Mouse (Mus musculus): ENCODE data around the gene Lrrc63. TPM values are rescaled to one million over a fixed set of nuclear protein-coding genes. Genes with fewer than 3 reads are reported as not detected.
A peak's percentile ranks its signal among the peaks of the same experiment; 100 is the strongest.
"Not testable (repeated sequence)": the region's sequence is repeated elsewhere in the genome, so short reads cannot be mapped to it uniquely, and the experiment has no call there.

Gene Lrrc63
- total RNA-seq (2021) = not detected
- long read RNA-seq, experiment 1 = 0 reads
- long read RNA-seq, experiment 2 = 0 reads

DNA sequence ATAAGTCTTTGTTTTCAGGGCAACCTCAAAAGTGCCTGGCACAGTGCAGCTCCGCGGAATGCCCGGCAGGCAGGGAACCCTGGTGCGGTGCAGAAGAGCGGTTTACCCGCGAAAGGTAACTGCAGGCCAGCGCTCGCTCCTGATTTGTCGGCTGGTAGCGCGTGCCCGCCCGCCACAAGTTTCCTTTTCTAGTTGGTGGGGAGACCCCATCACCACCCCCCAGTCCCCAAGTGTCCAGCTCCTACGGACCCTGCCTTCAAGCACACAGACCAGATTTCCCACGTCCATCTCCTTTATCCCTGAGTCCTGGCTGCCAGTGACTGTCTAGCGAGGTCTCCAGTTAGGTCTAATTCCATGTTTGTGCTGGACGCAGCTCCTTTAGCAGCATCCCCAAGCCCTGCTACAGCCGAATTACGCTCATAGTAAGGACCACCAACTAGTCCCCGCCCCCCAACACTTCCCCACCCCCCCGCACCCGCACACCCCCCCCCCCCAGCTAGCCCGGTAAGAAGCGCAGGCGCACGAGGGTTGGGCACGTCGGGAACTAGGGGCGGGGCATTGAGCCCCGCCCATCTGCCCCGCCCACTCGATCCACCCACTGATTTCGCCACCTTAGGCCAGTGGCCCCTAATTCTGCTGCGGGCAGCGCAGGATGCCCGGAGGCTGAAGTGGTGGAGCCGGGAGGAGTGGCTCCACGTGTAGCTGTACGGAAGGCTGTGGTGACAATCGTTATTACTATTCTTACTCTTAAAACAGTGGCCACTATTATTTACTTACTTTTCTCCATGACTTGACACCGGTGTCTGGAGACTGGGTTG, at the start of gene Lrrc63, which contains the start of gene Lcp1:
TSS of gene Lrrc63 (minus strand) at position 381 of the 818 bp plus-strand sequence.
TSS of gene Lcp1 (plus strand) at position 601 of the 818 bp plus-strand sequence.
- peak; percentile 62 for DNase-seq

GRCm38 (mm10) chr14:75179255-75179963, 48.7 kb upstream of the Lrrc63 start:
- no peak for DNase-seq

DNA sequence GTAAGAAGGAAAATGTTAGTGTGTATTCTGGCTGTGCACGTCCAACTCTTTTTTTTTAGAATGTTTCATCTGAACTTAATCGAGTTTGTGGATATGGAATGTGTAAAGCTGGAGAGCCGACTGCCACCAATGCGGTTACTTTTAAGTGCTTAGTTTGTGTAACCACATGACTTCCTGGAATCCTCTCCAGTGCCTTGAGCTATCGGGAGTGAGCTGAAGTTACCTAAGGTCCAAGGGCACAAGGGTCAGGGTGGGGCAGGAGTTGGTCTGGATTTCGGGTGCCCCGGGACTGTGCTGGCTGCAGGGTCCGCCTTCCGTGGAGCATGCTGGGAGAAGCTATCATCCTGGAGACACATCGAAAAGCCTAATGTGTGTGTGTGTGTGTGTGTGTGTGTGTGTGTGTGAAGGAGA, 48.1 kb upstream of the Lrrc63 start:
- DNase-seq = no peak

DNA sequence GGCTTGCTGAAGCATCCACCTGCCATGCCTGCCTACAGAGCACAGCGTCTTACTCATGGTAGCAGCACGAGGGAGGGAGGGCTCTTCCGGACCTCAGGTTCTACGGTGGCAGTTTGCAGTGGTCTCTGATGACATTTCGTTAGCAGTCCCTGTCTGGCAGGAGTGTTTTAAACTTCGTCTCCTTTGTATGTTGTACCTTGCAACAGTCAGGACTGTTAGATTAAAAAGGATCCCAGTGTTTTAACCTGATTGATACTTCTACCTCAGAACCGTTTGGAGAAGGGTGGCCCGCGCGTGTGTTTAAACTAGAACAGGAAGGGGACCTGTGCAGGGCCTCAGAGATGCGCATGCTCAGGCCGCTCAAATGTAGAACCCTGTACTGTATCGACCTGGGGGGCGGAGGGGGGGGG, 47.7 kb upstream of the Lrrc63 start:
- DNase-seq = no peak

DNA sequence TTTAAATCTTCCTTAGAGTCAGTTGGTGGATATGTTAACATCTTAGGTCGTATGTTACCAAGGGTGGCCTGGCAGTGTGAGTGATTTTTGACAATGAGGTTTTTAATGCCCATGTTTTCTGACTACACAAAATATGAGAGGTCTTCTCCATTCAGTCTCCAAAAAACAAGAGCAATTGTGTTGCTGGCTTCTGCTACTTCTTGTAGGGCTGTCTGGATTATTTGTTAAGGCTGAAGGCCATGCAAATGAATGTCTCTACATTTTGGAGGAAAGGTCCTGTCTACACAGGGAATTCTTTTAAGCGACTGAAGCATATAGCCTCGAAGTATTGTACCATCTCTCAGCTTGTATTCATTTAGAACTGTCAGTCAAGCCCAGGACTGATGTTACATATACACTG, 46.7 kb upstream of the Lrrc63 start:
- no peak for DNase-seq

DNA sequence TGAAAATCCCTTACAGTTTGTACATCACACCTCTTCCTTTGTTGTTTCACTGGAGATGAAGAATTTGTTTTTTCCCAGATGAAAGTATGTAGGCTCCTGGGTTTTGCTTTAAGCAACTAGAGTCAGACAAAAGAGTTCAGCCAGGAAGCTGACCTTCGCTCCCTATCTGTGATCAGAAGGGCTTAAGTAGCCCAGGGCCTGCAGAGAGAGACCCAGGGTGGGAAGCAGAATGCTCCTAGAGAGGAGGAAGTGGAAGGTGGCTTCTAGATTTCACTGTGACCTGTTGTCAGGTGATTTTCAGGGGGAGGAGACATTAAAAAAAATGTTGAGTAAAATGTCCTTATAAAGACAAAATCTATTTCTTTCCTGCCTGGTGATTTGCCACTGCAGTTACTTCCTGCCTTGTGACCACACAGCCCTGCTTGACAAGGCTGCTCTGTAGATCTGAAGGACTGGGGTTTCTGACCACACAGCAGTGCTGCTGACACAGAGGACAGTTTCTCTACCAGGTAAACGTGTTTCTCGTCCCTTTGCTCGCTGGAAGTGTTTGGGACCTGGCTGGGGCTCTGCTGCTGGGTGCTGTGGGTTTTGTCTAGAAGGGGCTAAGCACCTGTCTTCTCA, 45.9 kb upstream of the Lrrc63 start:
- no peak for DNase-seq

GRCm38 (mm10) chr14:75175781-75176180, 45.1 kb upstream of the Lrrc63 start:
- no peak for DNase-seq

DNA sequence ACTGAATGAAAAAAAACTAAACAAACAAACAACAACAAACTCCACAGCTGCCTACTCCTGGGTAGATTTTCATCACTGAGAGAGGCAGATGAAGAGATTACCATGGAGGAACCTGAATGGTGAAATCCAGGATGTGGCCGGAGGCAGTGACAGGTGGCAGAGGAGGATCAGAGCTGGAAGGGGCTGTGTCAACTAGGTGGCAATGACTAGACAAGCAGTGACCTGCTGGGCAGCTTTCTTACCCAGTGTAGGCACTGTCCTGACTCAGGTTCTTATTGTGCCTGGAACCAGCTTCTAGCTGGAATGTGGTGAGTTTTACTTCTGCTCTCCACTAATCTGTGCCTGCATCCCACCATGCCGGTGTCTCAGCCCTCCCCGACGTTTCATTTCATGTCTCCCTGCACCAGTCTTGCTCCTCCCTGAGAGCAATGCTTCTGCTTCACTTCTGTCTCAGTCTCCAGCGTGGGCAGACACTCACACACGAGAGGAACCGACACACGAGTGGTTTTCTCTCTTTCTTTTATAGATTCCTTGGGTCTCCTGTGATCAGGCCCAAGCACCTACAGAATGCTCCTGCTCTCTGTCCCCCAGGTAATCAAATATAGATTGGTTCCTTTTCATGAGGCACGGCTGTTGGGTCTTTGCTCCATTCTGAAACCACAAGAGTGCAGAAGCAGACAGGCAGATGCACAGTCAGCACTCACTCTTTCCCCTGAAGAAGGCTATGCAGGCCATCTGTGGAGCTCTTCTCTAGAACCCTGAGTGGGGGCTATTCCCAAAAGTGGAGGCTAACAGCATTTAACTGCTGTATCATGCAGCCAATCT, 44.3 kb upstream of the Lrrc63 start:
- no peak for DNase-seq

- no peak for DNase-seq
Observed at GRCm38 (mm10) chr14:75174296-75174695, 43.6 kb upstream of the Lrrc63 start.

DNA sequence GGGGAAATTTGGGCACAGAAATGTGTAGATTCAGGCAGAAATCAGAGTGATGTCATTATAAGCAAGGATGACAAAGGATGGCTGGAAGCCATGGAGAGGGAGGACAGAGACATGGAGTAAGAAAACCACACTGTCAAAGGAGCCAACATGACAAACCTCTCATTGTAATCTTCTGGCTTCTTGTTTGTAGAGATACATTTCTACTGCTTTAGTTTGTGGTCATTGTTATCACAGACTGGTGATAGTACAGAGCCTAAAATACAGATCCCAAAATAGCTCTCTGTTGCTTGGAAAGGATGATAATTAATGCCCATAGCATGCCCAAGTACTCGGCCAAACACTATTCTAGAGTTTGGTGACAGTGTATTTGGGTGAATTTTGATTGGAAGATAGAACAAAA, 39.9 kb upstream of the Lrrc63 start:
- no peak for DNase-seq

GRCm38 (mm10) chr14:75168501-75168900, 37.8 kb upstream of the Lrrc63 start:
- no peak for DNase-seq

DNA sequence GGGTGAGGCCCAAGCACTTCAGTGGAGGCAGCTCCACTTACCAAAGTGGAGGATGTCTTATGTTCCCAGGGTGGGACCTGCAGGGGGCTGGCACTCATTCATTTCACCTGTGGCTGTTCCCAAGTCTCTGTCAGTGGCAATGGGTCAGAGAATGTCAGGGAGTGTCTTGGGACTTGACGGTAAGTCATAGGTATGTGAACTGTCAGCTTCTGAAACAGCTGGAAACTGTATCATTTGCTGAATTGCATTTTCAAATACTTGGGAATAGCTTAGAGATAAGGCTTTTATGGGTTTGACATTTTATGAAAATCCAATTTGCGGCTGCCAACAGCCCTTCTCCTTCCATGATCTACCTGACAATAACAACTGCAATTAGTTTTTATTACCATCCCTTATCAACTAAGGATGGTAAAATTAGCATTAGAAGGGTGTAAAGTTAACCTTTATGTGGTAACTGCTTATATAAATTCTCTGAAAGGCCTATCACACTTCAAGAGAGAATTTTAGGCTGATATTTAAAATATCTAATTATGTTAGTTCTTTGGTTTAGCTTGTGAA, 35.0 kb upstream of the Lrrc63 start:
- DNase-seq = no peak

GRCm38 (mm10) chr14:75164345-75164744, 33.7 kb upstream of the Lrrc63 start:
- no peak for DNase-seq

GRCm38 (mm10) chr14:75163866-75164265, 33.2 kb upstream of the Lrrc63 start:
- no peak for DNase-seq

DNA sequence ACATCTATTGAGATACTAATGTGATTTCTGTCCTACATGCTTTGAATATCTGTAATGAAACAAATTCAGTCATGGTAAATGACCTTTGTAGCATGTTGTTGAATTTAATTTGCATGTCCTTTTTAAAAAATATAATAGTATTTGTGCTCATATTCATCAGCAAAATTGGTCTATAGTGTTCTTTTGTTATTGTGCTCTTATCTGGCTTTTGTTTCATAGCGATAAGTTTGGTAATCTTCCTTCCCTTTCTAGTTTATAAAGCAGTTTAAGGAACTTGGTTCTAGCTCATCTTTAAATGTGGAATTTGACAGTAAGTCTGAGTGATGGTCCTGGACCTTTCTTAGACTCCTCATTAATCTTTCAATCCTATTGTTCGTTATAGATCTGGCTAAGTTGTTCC, 28.7 kb upstream of the Lrrc63 start:
- DNase-seq = no peak

GRCm38 (mm10) chr14:75154481-75154880, 23.8 kb upstream of the Lrrc63 start:
- DNase-seq = no peak

- DNase-seq = no peak
Observed at GRCm38 (mm10) chr14:75151146-75151545, 20.5 kb upstream of the Lrrc63 start.

- no peak for DNase-seq
Observed at GRCm38 (mm10) chr14:75150653-75151052, 20.0 kb upstream of the Lrrc63 start.

GRCm38 (mm10) chr14:75148229-75148628, 17.5 kb upstream of the Lrrc63 start:
- DNase-seq = no peak

- not testable (repeated sequence) for DNase-seq
Observed at GRCm38 (mm10) chr14:75147706-75148105, 17.0 kb upstream of the Lrrc63 start.

GRCm38 (mm10) chr14:75139225-75139624, 8.5 kb upstream of the Lrrc63 start:
- DNase-seq = no peak

GRCm38 (mm10) chr14:75138503-75138902, 7.8 kb upstream of the Lrrc63 start:
- DNase-seq = no peak

Measured in gastrocnemius, postnatal 25 days (tissue).